Mouse (Mus musculus) embryo, embryonic 9.5 days (tissue): ENCODE measurements around the gene Rnf8.

Source experiments
- DNase-seq: peaks from one replicate; pipeline ENCODE4 v3.0.0-alpha.2; 2017; ENCODE audit errors: extremely low spot score

Gene Rnf8

DNA sequence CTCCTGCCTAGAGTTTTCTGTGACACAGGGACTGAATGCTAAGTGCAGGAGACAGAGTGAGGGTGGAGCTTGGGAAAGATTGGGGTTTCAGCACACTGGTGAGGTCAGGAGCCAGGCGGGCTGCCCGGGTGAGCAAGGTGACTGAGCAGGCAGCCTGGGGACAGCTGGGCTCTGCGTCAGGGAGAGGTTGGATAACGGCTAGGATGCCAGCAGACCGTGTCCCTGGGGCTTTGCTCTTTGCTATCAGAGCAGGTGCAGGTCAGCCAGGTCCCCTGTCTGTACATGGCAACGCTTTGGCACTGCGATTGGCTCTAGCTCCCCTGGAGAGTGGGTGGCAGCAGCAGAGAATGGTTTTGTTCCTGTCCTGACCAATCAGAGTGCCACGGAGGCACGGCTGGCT lies 12.7 kb downstream of the Rnf8 start:
- no peak for DNase-seq

DNA sequence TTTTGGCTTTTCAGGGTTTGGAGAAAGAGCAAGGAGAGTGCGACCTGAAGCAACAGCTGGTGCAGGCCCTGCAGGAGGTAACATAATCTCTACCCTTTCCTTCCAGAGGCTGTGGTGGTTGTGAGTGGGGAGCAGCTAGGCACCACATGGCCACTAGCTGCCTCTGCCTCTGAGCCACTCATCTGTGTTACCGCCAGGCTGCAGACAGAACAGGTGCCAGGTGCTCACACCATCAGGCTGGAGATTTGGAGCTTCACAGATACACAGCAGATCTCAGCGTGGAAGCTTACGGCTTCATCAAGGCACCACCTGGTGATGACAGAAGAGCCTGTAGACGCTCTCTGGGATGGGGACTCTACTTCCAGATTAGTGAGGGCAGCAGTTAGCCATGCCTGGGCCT lies 14.4 kb downstream of the Rnf8 start:
- DNase-seq: no peak

DNA sequence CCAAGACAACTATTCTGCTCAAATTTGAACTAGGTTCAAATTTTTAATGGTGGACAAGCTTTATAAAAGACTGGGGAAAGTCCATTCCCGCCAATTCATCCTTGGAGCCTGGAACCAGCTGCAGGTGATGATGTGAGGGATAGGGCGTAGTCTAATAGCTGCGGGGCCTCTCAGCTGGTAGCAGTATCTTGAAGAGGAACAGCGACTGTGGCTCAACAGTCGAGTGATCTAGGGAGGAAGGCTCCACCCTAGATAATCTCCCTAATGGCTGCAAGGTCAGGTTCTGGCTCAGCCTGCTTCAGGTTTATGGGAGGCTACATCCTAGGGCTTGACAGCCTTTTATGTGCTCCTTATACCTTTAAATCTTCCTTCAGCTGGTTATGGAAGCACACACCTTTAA lies 15.0 kb downstream of the Rnf8 start:
- DNase-seq: no peak

DNA sequence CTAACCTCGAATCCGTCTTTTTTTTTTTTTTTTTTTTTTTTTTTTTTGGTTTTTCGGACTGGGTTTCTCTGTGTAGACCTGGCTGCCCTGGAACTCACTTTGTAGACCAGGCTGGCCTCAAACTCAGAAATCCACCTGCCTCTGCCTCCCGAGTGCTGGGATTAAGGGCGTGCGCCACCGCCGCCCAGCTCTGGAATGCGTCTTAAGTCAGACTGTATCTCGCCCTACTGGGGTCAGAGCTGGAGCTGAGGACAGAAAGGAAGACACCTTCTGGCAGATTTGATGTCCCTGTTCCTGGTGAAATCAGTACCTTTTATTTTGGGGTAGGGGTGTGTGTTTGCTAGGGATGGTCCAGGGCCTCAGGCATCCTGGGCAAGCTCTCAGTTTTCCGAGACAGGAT lies 17.7 kb downstream of the Rnf8 start:
- DNase-seq: no peak

DNA sequence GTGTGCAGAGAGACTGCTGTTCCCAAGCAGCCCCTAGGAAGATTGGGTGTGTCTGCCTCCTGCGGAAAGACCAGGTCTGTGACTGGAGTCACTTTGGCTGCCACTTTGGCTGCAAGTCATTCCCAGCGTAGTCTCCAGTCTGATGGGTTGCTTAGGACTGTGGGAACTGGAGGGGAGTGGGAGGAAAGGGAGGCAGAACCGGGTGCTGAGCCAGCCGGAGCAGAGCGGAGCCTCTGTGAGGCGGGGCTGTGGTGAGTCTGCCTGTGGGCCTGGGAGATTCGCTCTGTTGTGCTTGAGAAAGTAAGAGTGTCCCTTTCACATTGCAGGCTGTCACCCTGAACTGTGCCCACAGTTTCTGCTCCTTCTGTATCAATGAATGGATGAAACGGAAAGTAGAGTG lies 20.9 kb downstream of the Rnf8 start:
- DNase-seq: no peak

DNA sequence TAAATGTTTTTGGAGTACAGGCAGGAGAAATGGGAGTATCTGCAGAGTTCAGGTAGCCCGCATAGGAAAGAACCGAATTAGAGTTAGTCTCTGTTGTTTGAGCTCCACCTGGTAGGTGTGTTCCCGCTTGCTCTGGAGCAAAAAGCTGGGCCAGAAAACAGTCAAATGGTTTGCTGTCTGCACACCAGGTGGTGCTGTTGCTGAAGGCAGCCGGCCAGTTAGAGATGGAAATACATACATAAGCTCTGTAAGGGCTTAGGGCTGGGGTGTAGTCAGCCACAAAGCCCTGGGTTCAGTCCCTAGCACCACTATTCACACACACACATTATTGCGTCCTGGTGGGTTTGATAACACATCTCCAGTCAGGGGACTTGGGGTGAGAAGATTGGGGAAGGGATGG lies 21.5 kb downstream of the Rnf8 start:
- no peak for DNase-seq

DNA sequence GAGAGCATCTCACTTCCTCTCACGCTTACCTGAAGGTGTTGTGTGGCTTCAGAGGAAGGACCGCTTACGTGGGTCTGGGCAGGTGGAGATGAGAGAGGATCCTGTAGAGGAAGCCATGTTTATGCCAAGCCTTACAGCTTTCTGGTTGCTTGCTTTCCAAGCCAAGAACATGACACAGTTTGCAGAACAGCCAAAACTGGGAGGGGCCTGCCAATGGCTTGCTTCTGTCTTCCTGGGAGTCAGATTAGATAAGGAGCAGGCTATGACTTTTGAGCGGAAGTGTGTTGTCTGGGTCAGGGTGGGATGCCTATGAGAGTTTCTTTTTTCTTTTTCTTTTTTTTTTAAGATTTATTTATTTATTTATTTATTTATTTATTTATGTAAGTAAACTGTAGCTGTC lies 22.8 kb downstream of the Rnf8 start:
- no peak for DNase-seq

DNA sequence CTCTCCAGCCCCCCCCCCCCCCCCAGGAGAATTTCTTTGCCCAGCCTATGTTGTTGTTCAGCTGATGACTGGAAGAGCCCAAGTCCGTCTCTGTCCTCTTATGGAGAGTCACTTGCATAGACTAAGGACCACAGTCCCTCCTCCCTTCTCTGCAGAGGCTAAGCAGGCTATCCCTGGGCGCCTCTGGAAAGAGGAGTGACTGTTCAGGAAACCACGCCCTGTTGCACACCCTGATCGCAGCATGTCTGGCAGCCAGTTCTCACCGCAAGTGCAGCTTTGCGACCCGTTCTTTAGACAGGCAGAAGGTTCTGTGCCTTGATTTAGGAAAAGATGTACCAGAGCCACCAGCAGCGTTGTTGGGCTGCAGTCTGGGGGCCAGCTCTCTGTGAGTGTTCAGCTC lies 23.3 kb downstream of the Rnf8 start:
- DNase-seq: no peak

DNA sequence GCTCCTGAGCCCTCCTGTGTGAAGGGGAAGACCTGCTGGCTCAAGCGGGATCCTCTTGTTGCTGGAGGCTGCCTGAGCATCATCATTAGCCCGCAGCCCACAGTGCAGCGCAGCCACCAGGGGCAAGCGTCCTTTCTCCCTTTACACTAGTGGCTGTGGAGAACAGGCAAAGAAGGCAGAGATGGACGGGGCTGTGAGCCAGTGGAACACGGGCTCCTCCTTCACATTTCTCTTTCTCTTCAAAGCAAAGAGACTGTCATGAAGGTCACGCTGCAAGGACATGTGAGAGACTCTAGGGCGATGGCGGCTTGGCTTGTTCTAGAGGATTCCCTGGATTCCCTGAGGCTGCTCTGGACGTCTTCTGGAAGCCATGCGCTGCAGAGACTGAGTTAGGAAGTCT lies 26.4 kb downstream of the Rnf8 start:
- DNase-seq: no peak

DNA sequence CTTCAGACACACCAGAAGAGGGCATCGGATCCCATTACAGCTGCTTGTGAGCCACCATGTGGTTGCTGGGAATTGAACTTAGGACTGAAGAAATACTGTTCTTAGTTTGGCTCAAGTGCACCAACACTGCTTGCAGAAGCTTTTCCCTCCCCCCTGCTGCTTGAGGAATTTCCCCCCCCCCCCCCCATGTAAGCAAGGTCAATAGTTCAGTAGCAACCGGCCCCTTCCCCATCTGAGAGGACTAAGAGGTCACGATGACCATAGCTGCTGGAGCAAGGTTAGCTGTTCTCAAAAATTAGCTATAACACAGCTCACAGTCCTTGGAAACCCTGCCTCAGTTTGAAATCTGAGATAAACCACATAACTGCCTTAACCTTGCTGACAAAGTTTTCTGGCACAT lies 27.6 kb downstream of the Rnf8 start:
- DNase-seq: no peak

DNA sequence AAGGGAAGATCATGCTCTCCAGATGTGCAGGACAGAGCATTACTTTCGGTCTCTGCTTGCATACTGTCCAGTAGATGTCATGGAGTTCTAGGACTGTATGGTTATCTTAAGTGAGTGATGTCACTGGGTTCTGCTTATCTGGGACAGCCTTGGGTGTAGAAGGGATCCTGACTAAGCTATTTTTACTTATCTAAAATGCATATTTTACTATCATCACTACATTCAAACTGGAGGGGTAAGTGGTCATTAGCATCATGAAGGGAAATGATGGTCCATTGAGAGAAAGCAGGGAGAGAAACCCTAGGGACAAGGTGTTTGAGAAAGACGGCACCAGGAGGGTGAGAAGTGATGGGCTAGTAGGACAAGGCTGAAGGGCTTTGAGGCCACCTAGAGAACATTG lies 43.7 kb downstream of the Rnf8 start:
- DNase-seq: no peak

DNA sequence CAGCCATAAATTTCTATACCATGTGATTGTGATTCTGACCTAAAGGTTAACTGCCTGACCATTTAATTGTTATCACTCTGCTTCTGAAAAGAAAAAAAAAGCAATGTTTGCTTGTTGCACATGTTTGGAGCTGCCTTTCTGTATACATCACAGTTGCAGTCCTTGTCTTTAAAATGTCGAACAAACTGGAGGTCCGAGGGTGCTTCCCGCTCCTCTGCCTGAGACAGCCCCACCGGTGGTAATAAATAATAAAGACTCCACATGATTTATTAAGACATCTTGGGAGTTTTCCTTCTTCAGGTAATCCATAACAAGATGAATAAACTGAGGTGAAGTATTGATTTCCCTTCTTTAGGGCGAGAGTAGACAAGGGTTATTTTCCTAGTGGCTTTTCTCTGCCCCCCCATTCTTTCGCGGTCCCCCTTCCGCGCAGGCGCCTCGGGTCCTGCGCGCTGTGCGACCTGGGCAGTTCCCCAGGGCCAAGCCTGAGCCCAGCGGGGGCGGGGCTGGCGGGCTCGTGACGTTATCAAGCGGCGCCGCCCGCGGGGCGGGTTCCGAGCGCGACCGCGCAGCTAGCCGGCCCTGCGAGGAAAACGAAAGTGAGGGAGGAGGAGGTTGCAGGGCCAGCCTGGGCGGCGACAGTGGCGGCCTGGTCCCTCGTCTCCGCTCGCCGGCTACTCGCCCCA lies 45.6 kb downstream of the Rnf8 start, which contains the start of gene Cmtr1:
Cmtr1 (plus strand) TSS at position 520 of the 686 bp plus-strand sequence.
- DNase-seq: peak; percentile 97

DNA sequence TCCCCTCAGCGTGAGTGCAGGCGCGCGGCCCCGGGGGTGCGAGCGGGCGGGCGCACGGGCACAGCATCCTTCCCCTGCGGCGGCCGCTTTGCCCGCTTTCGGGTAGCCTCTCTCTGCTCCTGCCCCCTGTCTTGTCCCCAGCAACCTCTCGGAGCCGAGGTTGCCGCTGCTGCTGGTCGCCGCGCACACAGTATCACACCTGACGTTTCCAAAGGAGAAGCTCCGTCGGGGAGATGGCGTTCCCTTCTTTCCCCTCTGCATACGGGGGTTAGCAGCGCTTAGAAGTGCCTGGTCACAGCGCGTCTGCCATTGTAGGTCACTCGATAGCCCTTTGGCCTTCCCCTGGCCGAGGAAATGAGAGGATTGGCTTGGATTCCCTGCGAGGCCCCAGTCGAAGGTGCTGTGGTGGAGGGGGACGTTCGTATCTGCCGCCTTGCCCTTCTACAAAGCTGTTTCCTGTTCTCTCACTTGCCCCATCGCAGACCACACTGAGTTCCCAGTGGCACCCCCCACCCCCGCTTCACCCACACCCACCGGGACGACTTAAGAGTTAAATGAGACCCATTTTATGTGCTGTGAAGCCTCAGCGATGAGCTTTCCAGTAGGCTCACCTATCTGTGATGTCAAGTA lies 46.3 kb downstream of the Rnf8 start:
- DNase-seq: no peak

DNA sequence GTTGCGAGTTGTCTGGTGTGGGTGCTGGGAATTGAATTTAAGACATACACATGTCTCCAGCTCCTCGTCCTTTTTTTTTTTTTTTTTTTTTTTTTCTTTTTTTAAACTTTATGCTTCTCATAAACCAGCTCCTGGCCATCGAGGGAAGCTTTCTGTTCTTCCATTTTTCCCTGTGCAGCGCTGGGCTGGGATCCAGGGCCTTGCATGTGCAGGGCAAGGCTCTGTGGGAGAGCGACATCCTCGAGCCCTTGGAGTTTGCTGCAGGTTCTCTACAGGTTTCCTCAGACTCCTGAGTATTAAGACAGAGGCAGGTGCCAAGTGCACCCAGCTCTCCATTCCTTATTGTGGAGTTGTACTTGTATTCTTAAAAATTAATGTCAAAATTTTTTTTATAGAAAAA lies 47.6 kb downstream of the Rnf8 start:
- DNase-seq: no peak

DNA sequence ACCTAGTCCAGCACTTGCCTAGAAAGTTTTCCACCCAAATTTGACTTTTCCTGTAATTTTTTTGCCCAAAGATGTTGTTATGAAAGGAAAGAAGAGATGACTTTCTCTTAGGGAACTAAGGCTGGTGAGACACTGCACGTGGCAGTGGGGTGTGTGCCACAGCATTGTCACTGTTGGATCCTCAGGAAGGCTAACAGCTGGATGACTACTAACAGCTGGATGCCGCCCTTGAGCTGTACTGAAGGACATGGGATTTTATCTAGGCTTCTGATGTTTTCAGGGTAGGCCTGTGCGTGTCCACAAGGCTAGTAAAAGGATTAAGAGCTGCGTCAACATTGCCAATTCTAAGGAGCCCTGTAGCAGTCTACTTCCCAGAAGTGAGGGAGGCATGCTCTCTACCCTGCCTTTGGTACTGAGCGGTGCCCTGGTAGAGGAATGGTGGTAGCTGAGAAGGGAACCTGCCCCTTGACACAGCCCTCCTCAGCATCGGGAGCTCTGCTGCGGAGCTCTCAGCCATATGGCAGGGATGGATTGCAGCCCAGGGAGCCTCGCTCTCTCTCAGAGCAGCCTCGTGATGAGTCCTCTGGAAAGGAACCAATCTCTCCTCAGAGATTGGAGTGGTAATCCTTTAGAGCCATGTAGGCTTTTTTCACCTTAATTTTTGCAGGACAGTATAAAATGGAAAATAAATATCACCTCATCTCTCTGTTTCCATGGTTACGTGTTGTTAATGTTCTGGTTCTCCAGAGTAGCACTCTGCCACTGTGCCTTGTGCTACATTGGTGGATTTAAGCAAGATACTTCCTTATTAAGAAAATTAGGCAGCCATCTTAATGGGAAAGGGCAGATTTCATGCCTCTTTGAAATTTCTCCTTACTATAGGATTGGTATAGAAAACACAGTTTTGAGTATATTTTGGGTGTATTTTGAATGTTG lies 53.7 kb downstream of the Rnf8 start:
- DNase-seq: no peak

DNA sequence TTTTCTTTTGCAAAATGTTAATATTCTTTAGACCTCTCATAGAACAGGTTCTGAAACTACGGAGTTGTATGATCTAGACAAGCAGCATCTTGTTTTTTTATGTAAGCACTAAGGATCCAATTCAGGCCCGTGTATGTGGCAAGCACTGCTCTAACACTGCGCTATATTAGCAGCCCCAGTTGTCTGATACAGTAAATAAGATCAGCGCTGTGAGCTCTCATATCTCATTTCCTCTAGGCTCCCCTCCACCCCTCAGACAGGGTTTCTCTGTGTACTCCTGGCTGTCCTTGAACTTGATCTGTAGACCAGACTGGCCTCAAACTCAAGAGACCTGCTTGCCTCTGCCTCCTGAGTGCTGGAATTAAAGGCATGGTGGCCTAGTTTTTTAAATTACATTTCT lies 54.4 kb downstream of the Rnf8 start:
- no peak for DNase-seq

DNA sequence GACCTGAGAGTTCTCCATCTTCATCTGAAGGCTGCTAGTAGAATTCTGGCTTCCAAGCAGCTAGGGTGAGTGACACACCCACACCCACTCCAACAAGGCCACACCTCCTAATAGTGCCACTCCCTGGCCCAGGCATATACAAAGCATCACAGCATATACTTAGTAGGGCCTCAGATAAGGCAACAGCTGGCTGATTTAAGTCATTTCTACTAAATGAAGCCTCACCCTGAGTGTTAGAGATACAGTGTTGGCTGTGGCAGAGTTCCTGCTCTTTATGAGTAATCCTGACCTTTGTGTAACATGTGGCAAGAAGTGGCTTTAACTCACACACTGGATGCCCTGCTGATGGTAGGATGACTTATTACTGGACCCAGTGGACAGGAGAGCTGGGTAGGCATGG lies 55.3 kb downstream of the Rnf8 start:
- DNase-seq: no peak

DNA sequence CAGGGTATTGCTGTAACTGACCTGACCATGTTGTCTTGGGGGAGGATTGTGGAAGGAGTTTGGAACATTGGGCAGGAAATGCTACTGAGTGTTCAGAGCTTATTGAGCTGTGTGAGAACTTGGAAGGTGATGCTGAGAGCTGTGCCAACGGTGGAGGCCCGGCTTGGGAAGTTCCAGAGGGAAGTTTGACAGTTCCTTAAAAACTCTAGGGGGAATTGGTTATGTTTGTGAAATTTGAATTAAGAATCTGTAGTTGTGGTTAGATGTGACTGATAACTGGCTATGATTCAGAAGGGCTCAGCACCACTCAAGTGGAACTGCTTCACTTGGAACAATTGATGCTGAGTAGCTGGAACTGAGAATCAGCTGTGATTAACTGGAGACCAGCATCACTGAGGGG lies 56.4 kb downstream of the Rnf8 start:
- DNase-seq: no peak

DNA sequence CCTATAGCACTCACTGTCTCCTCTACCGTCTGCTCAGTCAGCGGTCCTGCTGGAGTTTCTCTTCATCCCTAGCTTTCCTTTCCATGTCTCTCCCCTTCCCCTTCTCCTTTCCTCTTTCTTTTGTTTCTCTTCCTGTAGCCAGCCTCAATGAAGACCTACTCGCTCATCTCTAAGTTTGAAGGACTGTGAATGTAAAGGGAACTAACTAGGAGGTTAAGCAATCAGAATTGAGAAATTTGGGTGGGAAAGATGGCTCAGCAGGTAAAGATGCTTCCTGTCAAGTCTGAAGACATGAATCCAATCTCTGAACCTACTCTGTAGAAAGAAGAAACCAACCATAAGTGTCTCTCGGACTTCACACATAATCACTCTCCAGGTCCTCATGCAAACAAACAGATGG lies 58.7 kb downstream of the Rnf8 start:
- no peak for DNase-seq

DNA sequence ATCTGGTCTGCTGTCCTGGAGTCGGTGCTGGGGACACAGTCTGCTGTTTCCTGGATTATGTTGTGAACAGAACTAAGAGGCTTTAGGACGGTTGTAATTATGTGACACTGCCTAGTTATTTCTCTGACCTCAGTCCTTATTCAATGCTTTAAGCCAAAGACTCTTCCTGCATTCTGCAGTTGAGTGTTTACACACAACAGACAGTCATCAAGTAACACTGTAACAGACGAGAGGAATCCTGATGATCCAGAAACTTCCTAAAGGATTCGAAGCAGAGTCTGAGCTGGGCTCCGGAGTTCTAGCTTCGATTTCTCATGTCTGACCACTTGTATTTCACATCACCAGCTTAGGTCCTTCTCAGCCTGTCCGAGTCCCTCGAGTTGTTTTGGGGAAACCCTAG lies 63.9 kb downstream of the Rnf8 start:
- DNase-seq: no peak

DNA sequence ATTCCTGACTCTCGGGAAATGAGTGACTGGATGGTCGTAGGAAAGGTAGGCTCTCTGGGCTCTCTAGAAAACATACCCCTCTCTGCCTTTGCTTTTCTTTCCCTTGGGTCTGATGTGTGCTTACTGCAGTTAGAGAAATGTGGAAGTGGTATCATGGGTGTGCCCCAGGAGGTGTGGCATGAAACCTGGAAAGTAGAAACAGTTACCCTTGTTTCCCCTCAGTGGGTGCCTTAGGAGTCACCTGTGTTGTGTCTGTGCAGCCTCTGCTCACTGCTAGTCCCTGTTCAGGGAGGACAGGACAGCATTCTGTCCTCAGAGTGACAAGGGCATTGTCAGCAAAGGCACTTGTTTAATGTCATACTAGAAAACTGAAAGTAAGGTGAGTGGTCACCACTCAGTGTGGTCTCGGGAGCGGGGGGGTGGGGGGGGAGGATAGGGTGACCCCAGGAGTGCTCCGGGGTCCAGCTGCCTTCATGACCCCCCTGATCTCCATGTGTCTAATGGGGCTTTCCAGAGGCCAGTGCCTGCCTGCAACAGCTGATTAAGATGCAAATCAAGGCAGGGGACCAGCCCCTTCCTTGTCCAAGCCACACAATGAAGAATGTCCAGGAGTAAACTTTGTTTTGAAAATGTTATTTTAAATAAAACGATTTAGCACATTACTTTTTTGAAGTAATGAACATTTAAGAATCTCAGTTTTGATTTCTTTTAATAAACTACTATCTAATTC lies 64.6 kb downstream of the Rnf8 start:
- DNase-seq: no peak

DNA sequence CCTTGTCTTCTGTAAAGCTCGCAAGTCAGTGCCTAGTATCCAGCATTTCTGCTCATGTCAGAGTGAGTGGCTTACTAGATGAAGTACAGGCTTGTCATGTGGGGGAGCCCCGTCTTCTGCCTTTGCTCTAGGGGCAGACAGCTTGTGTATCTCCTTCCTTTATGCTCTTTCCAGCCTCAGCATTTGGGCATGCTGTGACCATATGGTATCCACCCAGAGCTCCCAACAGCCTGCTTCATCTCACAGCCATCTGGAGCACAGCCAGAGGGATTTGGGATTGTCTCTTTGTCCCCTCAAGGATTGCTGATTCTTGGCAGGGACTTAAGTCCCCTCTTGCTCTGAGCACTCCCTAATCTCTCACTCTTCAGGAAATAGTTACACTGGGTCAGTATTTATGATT lies 65.6 kb downstream of the Rnf8 start:
- DNase-seq: no peak
